7 mouse cellular contexts compared by ENCODE assay signal in the genomic region with DNA sequence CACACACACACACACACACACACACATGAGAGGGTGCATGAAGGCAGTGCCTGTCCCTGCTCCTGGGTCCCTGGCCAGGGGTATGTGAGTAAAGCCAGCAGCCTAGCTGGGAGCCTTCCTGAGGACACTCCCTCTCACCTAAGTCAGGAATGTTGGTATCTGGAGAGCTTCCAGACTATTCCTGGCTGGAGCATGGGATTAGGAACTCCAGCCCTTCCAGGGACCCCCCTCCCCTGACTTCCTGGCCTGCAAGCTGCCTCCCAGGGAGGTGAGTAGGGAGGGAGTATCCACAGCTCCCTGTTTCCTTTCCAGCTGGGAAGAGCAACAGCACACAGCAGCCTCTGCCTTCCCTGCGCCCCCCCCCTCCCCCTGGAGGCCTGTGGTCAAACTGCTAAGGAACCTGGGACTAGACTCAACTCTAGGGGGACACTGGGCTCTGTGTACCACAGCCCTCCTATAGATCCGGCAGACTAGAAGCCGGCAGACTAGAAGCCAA. TPM values are rescaled to one million over a fixed set of nuclear protein-coding genes. Genes with fewer than 3 reads are reported as not detected.
A peak's percentile ranks its signal among the peaks of the same experiment; 100 is the strongest.
DNase-seq lines count a peak whose midpoint lies in the region; ATAC-seq and TF ChIP-seq lines count a peak whose summit lies in the region.

No protein-coding gene starts in this region.

- H3K9me3 ChIP-seq in embryonic facial prominence, embryonic 10.5 days = no peaks in the 10 kb centered on the region
- H3K9me3 ChIP-seq in limb, embryonic 14.5 days (ENCODE audit: control insufficient read depth, low read length) = no peaks in the 10 kb centered on the region

- intact Hi-C loops in heart, postnatal 14 days (cut with DNase I) = no loop called here

- H3K27me3 ChIP-seq in embryonic facial prominence, embryonic 10.5 days (replicated peaks; ENCODE audit: low read depth, poor library complexity, severe bottlenecking) = 0 out of 2 replicates have a peak, but pooled peaks cover 6% of the 10 kb centered on the region
- no peaks in the 10 kb centered on the region for H3K27me3 ChIP-seq in limb, embryonic 14.5 days (ENCODE audit: control insufficient read depth, insufficient read depth, low read length)

- 22% methylated on average over 3 of the region's 3 CpGs for WGBS in embryonic facial prominence, embryonic 10.5 days
- 0% methylated on average over 2 of the region's 3 CpGs for whole genome bisulfite sequencing in limb, embryonic 14.5 days

- H3K4me1 ChIP-seq in embryonic facial prominence, embryonic 10.5 days = peaks cover 38% of the 10 kb centered on the region
- H3K4me1 ChIP-seq in limb, embryonic 14.5 days (ENCODE audit: control insufficient read depth, insufficient read depth, low read length) = peaks cover 22% of the 10 kb centered on the region

- peak overlapping the region; percentile 35 for H3K4me2 ChIP-seq in limb, embryonic 14.5 days (replicated peaks; ENCODE audit: low read depth, low read length, severe bottlenecking)

- peak; percentile 25 for DNase-seq in R1 (ENCODE audit: low read depth, low spot score)
- DNase-seq in embryonic facial prominence, embryonic 10.5 days (ENCODE audit: low spot score) = peak; percentile 30
- DNase-seq in heart, postnatal 14 days = peak; percentile 76 to 84
- DNase-seq in limb, embryonic 14.5 days (ENCODE audit: low spot score) = peak; percentile 82
- DNase-seq in natural killer cell, adult 2 months (ENCODE audit: low spot score in 2 of 2) = no peak
- no peak for DNase-seq in right cerebral cortex, postnatal 14 days

- peak; percentile 80 for ATAC-seq in limb, embryonic 14.5 days (ENCODE audit: low FRiP score, low read depth)
- ATAC-seq in activated CD4-positive, CD25-positive, alpha-beta regulatory T cell, adult 4 months = no peak

- peak overlapping the region; percentile 26; the same call in 1 of the 2 replicates for H3K27ac ChIP-seq in embryonic facial prominence, embryonic 10.5 days (replicated peaks)
- peak overlapping the region; percentile 79 for H3K27ac ChIP-seq in limb, embryonic 14.5 days (replicated peaks; ENCODE audit: low read depth, low read length)

- H3K36me3 ChIP-seq in embryonic facial prominence, embryonic 10.5 days (replicated peaks) = no peaks in the 10 kb centered on the region
- H3K36me3 ChIP-seq in limb, embryonic 14.5 days (ENCODE audit: control insufficient read depth, insufficient read depth, low read length) = no peaks in the 10 kb centered on the region

- no peak overlapping the region for H3K4me3 ChIP-seq in embryonic facial prominence, embryonic 10.5 days
- H3K4me3 ChIP-seq in limb, embryonic 14.5 days (replicated peaks; ENCODE audit: low read length) = no peak overlapping the region

- TF ChIP-seq POLR2A in limb, embryonic 14.5 days (IDR thresholded peaks at IDR 0.05; ENCODE audit: borderline replicate concordance, extremely low read depth, insufficient read depth, insufficient read length) = no peak

- no peak overlapping the region for H3K9ac ChIP-seq in limb, embryonic 14.5 days (ENCODE audit: low read depth, low read length, severe bottlenecking)

RNA-seq across cellular contexts. Expression of gene A530016L24Rik, which starts 1.2 kb away (rescaled TPM):
- polyA plus RNA-seq in embryonic facial prominence, embryonic 10.5 days (2016; fragmentation: Nextera tagmentation; extraction: Ambion mirVana) = not detected in 2 replicates
- total RNA-seq in heart, postnatal 14 days (2021) = 10 to 100 TPM; 15.7 to 20.7 TPM
- 0.87 and 1.3 TPM in 2 replicates for polyA plus RNA-seq in limb, embryonic 14.5 days (2012; rRNA removed)
- polyA plus RNA-seq in limb, embryonic 14.5 days (2014; fragmentation: Nextera tagmentation; extraction: Ambion mirVana) = 0.47 and 0.54 TPM in 2 replicates
- polyA plus RNA-seq in activated CD4-positive, CD25-positive, alpha-beta regulatory T cell, adult 4 months (2017; shearing (Covaris generic)) = not detected

RNA-seq across cellular contexts. Expression of gene Tmem179, which starts 26.1 kb away (rescaled TPM):
- polyA plus RNA-seq in embryonic facial prominence, embryonic 10.5 days (2016; fragmentation: Nextera tagmentation; extraction: Ambion mirVana) = 1.5 and 1.6 TPM in 2 replicates
- not detected for total RNA-seq in heart, postnatal 14 days (2021)
- 0.22 and 0.36 TPM in 2 replicates for polyA plus RNA-seq in limb, embryonic 14.5 days (2012; rRNA removed)
- polyA plus RNA-seq in limb, embryonic 14.5 days (2014; fragmentation: Nextera tagmentation; extraction: Ambion mirVana) = 0.28 and 0.29 TPM in 2 replicates
- not detected for polyA plus RNA-seq in activated CD4-positive, CD25-positive, alpha-beta regulatory T cell, adult 4 months (2017; shearing (Covaris generic))

Comparison
In these comparisons a context has a peak if more than half of its experiments do, and no peak if none do; other contexts are left out.
1. DNase-seq: peak in R1 (single experiment), embryonic facial prominence, embryonic 10.5 days (single experiment), heart, postnatal 14 days (2 of 2) and limb, embryonic 14.5 days (single experiment); none in natural killer cell, adult 2 months (0 of 2) and right cerebral cortex, postnatal 14 days (single experiment).